Mouse (Mus musculus): ENCODE results near the gene Rad51ap2. TPM values are rescaled to one million over a fixed set of nuclear protein-coding genes. Genes with fewer than 3 reads are reported as not detected.

The Rad51ap2 gene
- polyA plus RNA-seq (2015; fragmentation: Nextera tagmentation; extraction: Ambion mirVana) = 0.26 and 0.34 TPM in 2 replicates

DNA sequence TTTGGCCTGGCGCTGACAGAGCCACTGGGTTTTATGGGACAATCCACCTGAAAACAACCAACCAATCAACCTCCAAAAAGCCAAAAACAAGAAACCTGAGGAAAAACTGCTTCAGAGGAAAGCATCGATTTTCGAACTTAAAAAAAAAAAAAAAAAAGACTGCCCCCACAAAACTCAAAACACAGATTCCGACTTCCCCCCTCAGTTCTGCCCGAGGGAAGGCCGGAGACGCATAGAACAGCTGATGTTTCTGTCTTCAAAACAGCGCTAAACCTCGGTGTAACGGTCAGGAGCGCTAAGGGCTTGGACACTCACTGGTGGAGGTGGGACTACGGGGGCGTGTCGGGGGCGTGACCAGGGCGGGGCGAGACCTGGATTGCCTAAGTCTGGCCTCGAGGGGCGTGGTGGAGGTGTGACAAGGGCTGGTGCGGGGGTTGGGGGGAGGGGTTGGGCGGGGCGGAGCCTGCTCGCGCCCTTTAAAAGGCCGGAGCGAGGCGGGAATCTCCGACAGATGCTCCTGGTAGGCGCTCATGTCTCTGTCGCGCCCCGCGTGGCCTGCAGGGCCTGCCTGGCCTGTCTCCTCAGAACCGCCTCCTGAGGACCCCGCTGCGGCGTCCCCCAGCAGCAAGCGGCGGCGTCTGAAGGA, at the start of gene Rad51ap2:
Rad51ap2 (plus strand) TSS at position 531 of the 646 bp plus-strand sequence.
- Histone ChIP-seq H3K4me1 (peaks cover 4% of the 10 kb centered on the region; the same call in 1 of the 2 replicates), H3K4me2 (peak within 1 kb of the TSS; percentile 98), H3K9ac (peak within 1 kb of the TSS; percentile 37), H3K9me3 (no peaks in the 10 kb centered on the region), H3K27me3 (replicated peaks) (no peaks in the 10 kb centered on the region), H3K4me3 (replicated peaks) (peak within 1 kb of the TSS; percentile 54), H3K27ac (no peak within 1 kb of the TSS), H3K36me3 (no peaks in the 10 kb centered on the region)
- 3% methylated on average over 40 of the region's 40 CpGs for WGBS
- ATAC-seq (ENCODE audit: insufficient read depth, low FRiP score, low read depth) = peak; percentile 99

DNA sequence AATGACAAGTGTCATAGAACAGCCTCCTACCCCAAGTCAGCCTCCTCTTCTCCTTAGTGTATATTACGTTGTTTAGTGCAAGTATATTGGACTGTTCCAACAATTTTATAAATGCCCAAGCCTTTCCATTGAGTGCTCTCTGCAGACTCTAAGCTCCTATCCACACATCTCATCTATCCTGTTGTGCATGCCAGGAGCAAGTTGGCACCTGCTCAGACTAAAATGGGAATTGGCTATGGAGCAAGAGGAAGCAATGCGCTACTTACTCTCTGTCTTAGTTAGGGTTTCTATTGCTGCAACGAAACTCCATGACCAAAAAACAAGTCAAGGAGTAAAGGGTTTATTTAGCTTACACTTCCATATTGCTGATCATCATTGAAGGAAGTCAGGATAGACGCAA, 48.2 kb upstream of the Rad51ap2 start:
- Histone ChIP-seq H3K36me3 (no peaks in the 10 kb centered on the region), H3K27ac (no peak overlapping the region), H3K9me3 (no peaks in the 10 kb centered on the region), H3K4me1 (no peaks in the 10 kb centered on the region), H3K4me2 (no peak overlapping the region), H3K4me3 (replicated peaks) (no peak overlapping the region), H3K9ac (no peak overlapping the region), H3K27me3 (replicated peaks) (no peaks in the 10 kb centered on the region)
- no peak for ATAC-seq (ENCODE audit: insufficient read depth, low FRiP score, low read depth)
- 83% methylated on average over 4 of the region's 4 CpGs for WGBS

DNA sequence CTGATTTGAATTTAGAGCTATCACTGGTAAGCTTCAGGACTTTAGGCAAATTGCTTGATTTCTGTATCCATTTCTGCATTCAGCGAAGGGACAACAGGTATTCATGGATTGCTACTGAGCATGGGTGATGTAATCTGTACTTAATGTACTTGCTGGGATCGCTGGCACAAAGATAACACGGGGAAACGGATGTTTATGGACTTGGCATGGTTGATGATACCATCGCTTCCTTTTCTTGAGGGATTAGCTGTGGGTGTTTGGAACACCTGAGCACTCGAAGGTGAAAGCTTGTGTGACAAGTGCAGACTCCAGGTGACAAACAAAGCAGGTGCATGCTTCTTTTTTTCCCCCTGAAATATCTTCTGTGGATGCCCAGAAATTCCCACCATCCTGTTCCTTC, 37.8 kb upstream of the Rad51ap2 start:
- Histone ChIP-seq H3K9me3 (no peaks in the 10 kb centered on the region), H3K4me2 (no peak overlapping the region), H3K4me3 (replicated peaks) (no peak overlapping the region), H3K27me3 (replicated peaks) (no peaks in the 10 kb centered on the region), H3K9ac (no peak overlapping the region), H3K4me1 (no peaks in the 10 kb centered on the region), H3K27ac (no peak overlapping the region), H3K36me3 (no peaks in the 10 kb centered on the region)
- WGBS = 78% methylated on average over 6 of the region's 6 CpGs
- ATAC-seq (ENCODE audit: insufficient read depth, low FRiP score, low read depth) = no peak

GRCm38 (mm10) chr12:11427396-11427795, 28.5 kb upstream of the Rad51ap2 start:
- Histone ChIP-seq H3K4me1 (no peaks in the 10 kb centered on the region), H3K4me2 (no peak overlapping the region), H3K9ac (no peak overlapping the region), H3K27ac (no peak overlapping the region), H3K4me3 (replicated peaks) (no peak overlapping the region), H3K9me3 (no peaks in the 10 kb centered on the region), H3K27me3 (replicated peaks) (no peaks in the 10 kb centered on the region), H3K36me3 (no peaks in the 10 kb centered on the region)
- 57% methylated on average over 4 of the region's 4 CpGs for WGBS
- ATAC-seq (ENCODE audit: insufficient read depth, low FRiP score, low read depth) = no peak

GRCm38 (mm10) chr12:11433126-11433525, 22.8 kb upstream of the Rad51ap2 start:
- Histone ChIP-seq H3K36me3 (no peaks in the 10 kb centered on the region), H3K4me1 (peaks cover 13% of the 10 kb centered on the region), H3K9ac (no peak overlapping the region), H3K9me3 (no peaks in the 10 kb centered on the region), H3K4me2 (no peak overlapping the region), H3K27me3 (replicated peaks) (peaks cover 14% of the 10 kb centered on the region; the same call in 1 of the 2 replicates), H3K4me3 (replicated peaks) (no peak overlapping the region), H3K27ac (no peak overlapping the region)
- no peak for ATAC-seq (ENCODE audit: insufficient read depth, low FRiP score, low read depth)
- 91% methylated on average over 1 of the region's 1 CpGs for WGBS

DNA sequence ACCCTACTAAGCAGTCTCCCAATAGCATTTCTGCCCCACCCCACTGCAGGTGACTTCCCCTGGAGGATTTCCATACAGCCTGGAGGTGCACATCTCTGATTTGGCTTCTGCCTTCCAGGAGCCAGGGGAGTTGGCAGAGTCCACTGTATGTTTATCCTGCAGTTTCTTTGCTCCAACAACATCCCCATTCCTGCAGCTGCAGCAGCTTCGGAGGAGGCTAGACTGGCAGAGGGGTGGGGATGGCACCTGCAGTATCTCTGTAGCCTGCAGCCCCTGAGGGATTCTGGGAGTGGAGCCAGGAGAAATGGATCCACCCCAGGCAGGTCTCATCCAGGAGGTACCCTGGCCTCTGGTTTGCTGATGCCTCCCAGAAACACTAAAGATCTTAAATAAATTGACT, 22.2 kb upstream of the Rad51ap2 start:
- H3K27ac ChIP-seq = no peak overlapping the region
- peaks cover 13% of the 10 kb centered on the region for H3K4me1 ChIP-seq
- no peak for ATAC-seq (ENCODE audit: insufficient read depth, low FRiP score, low read depth)
- H3K9me3 ChIP-seq = no peaks in the 10 kb centered on the region
- H3K36me3 ChIP-seq = no peaks in the 10 kb centered on the region
- H3K27me3 ChIP-seq (replicated peaks) = peaks cover 14% of the 10 kb centered on the region; the same call in 1 of the 2 replicates
- H3K4me3 ChIP-seq (replicated peaks) = no peak overlapping the region
- no peak overlapping the region for H3K9ac ChIP-seq
- H3K4me2 ChIP-seq = no peak overlapping the region
- 24% methylated on average over 1 of the region's 1 CpGs for WGBS

GRCm38 (mm10) chr12:11434446-11434845, 21.4 kb upstream of the Rad51ap2 start:
- Histone ChIP-seq H3K36me3 (no peaks in the 10 kb centered on the region), H3K9ac (no peak overlapping the region), H3K4me1 (peaks cover 13% of the 10 kb centered on the region), H3K9me3 (no peaks in the 10 kb centered on the region), H3K4me2 (no peak overlapping the region), H3K27ac (no peak overlapping the region), H3K4me3 (replicated peaks) (no peak overlapping the region), H3K27me3 (replicated peaks) (peaks cover 14% of the 10 kb centered on the region; the same call in 1 of the 2 replicates)
- ATAC-seq (ENCODE audit: insufficient read depth, low FRiP score, low read depth) = no peak
- 73% methylated on average over 8 of the region's 8 CpGs for WGBS

GRCm38 (mm10) chr12:11435246-11436022, 20.4 kb upstream of the Rad51ap2 start:
- H3K4me3 ChIP-seq (replicated peaks) = peak overlapping the region; percentile 35
- ATAC-seq (ENCODE audit: insufficient read depth, low FRiP score, low read depth) = no peak
- no peak overlapping the region for H3K9ac ChIP-seq

GRCm38 (mm10) chr12:11436023-11436350, 19.9 kb upstream of the Rad51ap2 start:
- Histone ChIP-seq H3K4me1 (peaks cover 13% of the 10 kb centered on the region), H3K4me3 (replicated peaks) (peak overlapping the region; percentile 35), H3K36me3 (no peaks in the 10 kb centered on the region), H3K9ac (no peak overlapping the region), H3K27me3 (replicated peaks) (peaks cover 14% of the 10 kb centered on the region; the same call in 1 of the 2 replicates), H3K27ac (no peak overlapping the region), H3K9me3 (no peaks in the 10 kb centered on the region), H3K4me2 (peak overlapping the region; percentile 83)
- WGBS = 2% methylated on average over 12 of the region's 12 CpGs
- ATAC-seq (ENCODE audit: insufficient read depth, low FRiP score, low read depth) = no peak

More at GRCm38 (mm10) chr12:11435246-11436022, 20.4 kb upstream of the Rad51ap2 start:
- 8% methylated on average over 15 of the region's 15 CpGs for WGBS
- Histone ChIP-seq H3K4me1 (peaks cover 13% of the 10 kb centered on the region), H3K27ac (no peak overlapping the region), H3K9me3 (no peaks in the 10 kb centered on the region), H3K36me3 (no peaks in the 10 kb centered on the region), H3K4me2 (peak overlapping the region; percentile 83), H3K27me3 (replicated peaks) (peaks cover 14% of the 10 kb centered on the region; the same call in 1 of the 2 replicates)

GRCm38 (mm10) chr12:11436497-11437265, 19.2 kb upstream of the Rad51ap2 start, which contains the start of gene Vsnl1:
Vsnl1 (minus strand) TSS chr12:11436613.
- WGBS = 3% methylated on average over 34 of the region's 34 CpGs
- Histone ChIP-seq H3K27ac (no peak within 1 kb of the TSS), H3K4me3 (replicated peaks) (peak within 1 kb of the TSS; percentile 35), H3K36me3 (no peaks in the 10 kb centered on the region), H3K9me3 (no peaks in the 10 kb centered on the region), H3K4me1 (peaks cover 13% of the 10 kb centered on the region), H3K4me2 (peak within 1 kb of the TSS; percentile 83), H3K9ac (no peak within 1 kb of the TSS), H3K27me3 (replicated peaks) (peaks cover 14% of the 10 kb centered on the region; the same call in 1 of the 2 replicates)
- ATAC-seq (ENCODE audit: insufficient read depth, low FRiP score, low read depth) = peak; percentile 84

GRCm38 (mm10) chr12:11437266-11437906, 18.5 kb upstream of the Rad51ap2 start:
- H3K9me3 ChIP-seq = no peaks in the 10 kb centered on the region
- H3K4me1 ChIP-seq = peaks cover 13% of the 10 kb centered on the region
- peak; percentile 59; the same call in 1 of the 2 replicates for ATAC-seq (ENCODE audit: insufficient read depth, low FRiP score, low read depth)
- H3K4me2 ChIP-seq = peak overlapping the region; percentile 83
- no peaks in the 10 kb centered on the region for H3K36me3 ChIP-seq
- H3K9ac ChIP-seq = no peak overlapping the region
- WGBS = 16% methylated on average over 17 of the region's 17 CpGs
- H3K4me3 ChIP-seq (replicated peaks) = peak overlapping the region; percentile 35
- H3K27ac ChIP-seq = no peak overlapping the region
- H3K27me3 ChIP-seq (replicated peaks) = peaks cover 14% of the 10 kb centered on the region; the same call in 1 of the 2 replicates
